Mouse (Mus musculus): ENCODE measurements around the gene Elmo3. TPM values are rescaled to one million over a fixed set of nuclear protein-coding genes. Genes with fewer than 3 reads are reported as not detected.

The Elmo3 gene
- polyA plus RNA-seq, 2 experiments: 2.5 to 4.2 TPM

DNA sequence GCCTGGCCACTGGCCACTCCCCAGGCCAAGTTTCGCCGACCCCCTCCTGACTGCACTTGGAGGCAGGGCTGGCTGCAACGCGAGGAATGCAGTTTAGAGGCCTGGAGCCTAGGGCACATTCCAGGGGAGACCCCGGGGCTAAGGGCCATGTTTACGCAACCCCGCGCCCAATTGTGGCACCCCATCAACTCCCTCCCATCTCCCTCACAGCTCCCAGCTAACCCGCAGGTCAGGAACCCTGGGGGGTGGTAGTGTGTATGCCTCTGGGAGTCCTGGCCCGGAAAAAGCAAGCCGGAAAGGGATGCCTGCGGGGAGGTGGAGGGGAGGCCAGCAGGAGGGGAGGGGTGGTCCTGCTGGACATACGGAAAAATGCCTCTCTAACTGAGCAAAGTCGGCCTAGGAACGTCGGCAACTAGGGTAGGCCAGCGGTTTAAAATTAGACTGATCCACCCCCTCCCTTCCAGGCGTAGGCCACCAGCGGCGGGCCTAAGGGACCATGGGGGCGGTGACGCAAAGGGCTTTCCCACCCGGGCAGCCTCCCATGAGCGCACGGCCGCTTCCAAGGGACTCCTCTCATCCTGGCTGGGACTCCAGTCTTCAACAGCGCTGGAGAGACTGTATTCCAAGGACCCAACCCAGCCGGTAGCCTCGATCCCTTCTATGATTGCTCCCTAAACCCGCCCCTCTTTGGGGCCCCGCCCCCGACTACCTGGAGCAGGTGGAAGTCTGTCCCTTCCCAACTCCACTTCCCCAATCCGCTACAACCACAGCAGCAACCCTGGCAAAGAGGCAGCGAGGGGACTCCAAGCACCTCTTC, 41.4 kb downstream of the Elmo3 start:
- Histone ChIP-seq H3K4me1 (replicated peaks; ENCODE audit: control insufficient read depth in 2 of 2, insufficient read depth in 2 of 2, low read length in 1 of 2) (peaks cover 9 to 10% of the 10 kb centered on the region in 2 experiments), H3K4me2 (ENCODE audit: low read depth) (peak overlapping the region; percentile 88), H3K27me3 (ENCODE audit: control insufficient read depth, insufficient read depth, low read length) (peaks cover 51% of the 10 kb centered on the region), H3K9me3 (ENCODE audit: control insufficient read depth, low read length) (no peaks in the 10 kb centered on the region), H3K9ac (replicated peaks) (peak overlapping the region; percentile 61), H3K27ac (no peak overlapping the region), H3K36me3 (replicated peaks; ENCODE audit: control insufficient read depth, insufficient read depth, low read depth) (no peaks in the 10 kb centered on the region), H3K4me3 (ENCODE audit: insufficient read depth in 1 of 2, low read depth in 2 of 2, low read length in 2 of 2) (peak overlapping the region; percentile 57 to 61)
- 9% methylated on average over 34 of the region's 34 CpGs for WGBS (ENCODE audit: insufficient replicate concordance)
- DNase-seq (ENCODE audit: low read depth in 3 of 3, low spot score in 3 of 3) (no peak), ATAC-seq (ENCODE audit: insufficient read depth) (0 out of 2 replicates have a peak, but pooled peaks have one; percentile 4)
- TF ChIP-seq EP300 (IDR thresholded peaks at IDR 0.05; ENCODE audit: low read depth): no peak
- TF ChIP-seq CTCF (IDR thresholded peaks at IDR 0.05; ENCODE audit: low read depth): no peak

DNA sequence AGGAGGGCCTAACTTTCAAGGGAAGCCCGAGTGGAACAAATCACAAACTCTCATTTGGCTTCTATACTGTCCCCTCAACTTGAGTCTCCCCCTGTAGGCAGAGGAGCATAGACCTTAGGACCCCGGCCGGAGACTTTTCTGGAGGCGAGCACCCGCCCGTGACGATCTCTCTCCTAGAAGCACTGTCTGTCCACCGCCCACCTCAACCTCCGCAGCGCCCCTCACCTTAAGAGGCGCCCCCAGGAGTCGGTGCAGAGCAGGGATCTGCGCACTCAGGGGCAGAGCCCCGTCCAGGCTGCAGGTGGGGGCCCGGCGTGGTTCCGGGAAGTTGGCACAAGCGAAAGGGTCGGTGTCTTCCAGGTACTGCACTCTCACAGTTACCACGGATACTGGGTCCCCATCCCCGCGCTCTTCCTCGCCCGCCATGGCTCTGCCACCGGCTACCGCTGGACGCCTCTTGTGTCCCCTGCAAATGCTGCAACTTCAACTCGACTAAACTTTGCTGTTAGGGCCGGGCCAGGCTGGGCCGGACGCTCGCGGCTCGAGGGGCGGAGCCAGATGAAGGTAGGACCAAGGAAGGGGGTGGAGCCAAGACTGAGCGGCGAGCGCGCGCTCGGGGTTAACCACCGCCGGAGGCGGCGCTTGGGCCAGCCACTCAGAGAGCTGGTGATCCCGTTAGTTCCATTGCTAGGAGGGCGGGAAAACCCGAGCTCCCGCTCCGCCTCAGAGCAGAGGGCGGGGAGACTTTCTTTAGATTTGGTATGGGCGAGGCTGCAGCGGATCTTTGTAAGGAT, 42.2 kb downstream of the Elmo3 start, which contains the start of gene Fhod1:
TSS of gene Fhod1 (minus strand) at position 526 of the 794 bp plus-strand sequence.
- WGBS (ENCODE audit: insufficient replicate concordance): under 1% methylated on average over 53 of the region's 53 CpGs

DNA sequence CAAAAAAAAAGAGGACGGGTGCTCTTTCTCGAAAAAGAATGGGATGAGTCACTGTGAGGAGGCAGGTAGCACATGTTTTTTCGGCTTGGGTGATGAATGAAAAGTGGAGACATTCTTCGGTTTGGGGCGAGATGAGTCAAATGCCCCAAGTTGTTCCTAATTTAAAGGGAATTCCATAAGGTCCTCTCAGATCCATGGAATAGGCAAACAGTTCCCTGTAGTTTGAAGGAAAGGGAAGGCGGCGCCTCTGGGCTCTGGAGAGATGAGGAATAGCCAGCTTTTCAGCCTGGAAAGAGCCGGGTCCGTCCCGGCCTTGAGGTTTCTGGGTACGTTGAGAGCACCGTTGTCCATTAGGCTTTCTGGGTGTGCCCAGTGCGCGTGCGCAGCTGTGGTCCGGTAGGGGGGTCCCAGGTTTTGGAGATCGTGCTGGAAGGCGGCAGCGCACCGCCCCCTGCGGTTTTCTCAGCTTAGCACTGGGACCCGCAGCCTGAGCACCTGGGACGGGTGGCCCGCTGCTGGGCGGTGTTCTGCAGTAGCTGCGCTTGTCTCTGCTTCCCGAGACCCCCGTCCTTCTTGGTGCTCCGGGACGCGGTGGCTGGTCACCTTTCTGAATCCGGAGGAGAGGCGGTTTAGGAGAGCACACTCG, 43.2 kb downstream of the Elmo3 start, which contains the start of gene Slc9a5:
TSS of gene Slc9a5 (plus strand) at position 394 of the 646 bp plus-strand sequence.
- Histone ChIP-seq H3K9me3 (ENCODE audit: control insufficient read depth, low read length) (no peaks in the 10 kb centered on the region), H3K4me3 (ENCODE audit: insufficient read depth in 1 of 2, low read depth in 2 of 2, low read length in 2 of 2) (peak within 1 kb of the TSS; percentile 57 to 61), H3K4me1 (replicated peaks; ENCODE audit: control insufficient read depth in 2 of 2, insufficient read depth in 2 of 2, low read length in 1 of 2) (peaks cover 8 to 9% of the 10 kb centered on the region in 2 experiments; a peak in 3 of 4 replicates), H3K36me3 (replicated peaks; ENCODE audit: control insufficient read depth, insufficient read depth, low read depth) (no peaks in the 10 kb centered on the region), H3K4me2 (ENCODE audit: low read depth) (peak within 1 kb of the TSS; percentile 88), H3K27ac (no peak within 1 kb of the TSS), H3K27me3 (ENCODE audit: control insufficient read depth, insufficient read depth, low read length) (peaks cover 51% of the 10 kb centered on the region), H3K9ac (replicated peaks) (peak within 1 kb of the TSS; percentile 61)
- DNase-seq (ENCODE audit: low read depth in 3 of 3, low spot score in 3 of 3) (no peak), ATAC-seq (ENCODE audit: insufficient read depth) (no peak)
- under 1% methylated on average over 34 of the region's 34 CpGs for WGBS (ENCODE audit: insufficient replicate concordance)
- no peak for TF ChIP-seq EP300 (IDR thresholded peaks at IDR 0.05; ENCODE audit: low read depth)
- peak; percentile 19; the same call in 1 of the 2 replicates for TF ChIP-seq CTCF (IDR thresholded peaks at IDR 0.05; ENCODE audit: low read depth)

More for the DNA sequence above, 42.2 kb downstream of the Elmo3 start, which contains the start of gene Fhod1:
- peak; percentile 91 for ATAC-seq (ENCODE audit: insufficient read depth)
- no peaks in the 10 kb centered on the region for H3K36me3 ChIP-seq (replicated peaks; ENCODE audit: control insufficient read depth, insufficient read depth, low read depth)
- TF ChIP-seq EP300 (IDR thresholded peaks at IDR 0.05; ENCODE audit: low read depth): no peak
- TF ChIP-seq CTCF (IDR thresholded peaks at IDR 0.05; ENCODE audit: low read depth): peak; percentile 27; the same call in 1 of the 2 replicates
- peak; percentile 81 to 89 (median 85) for DNase-seq (ENCODE audit: low read depth in 3 of 3, low spot score in 3 of 3)
- peak within 1 kb of the TSS; percentile 61 for H3K9ac ChIP-seq (replicated peaks)
- H3K27me3 ChIP-seq (ENCODE audit: control insufficient read depth, insufficient read depth, low read length): peaks cover 51% of the 10 kb centered on the region
- no peaks in the 10 kb centered on the region for H3K9me3 ChIP-seq (ENCODE audit: control insufficient read depth, low read length)
- H3K4me2 ChIP-seq (ENCODE audit: low read depth): peak within 1 kb of the TSS; percentile 88
- H3K4me3 ChIP-seq (ENCODE audit: insufficient read depth in 1 of 2, low read depth in 2 of 2, low read length in 2 of 2): peak within 1 kb of the TSS; percentile 57 to 61
- H3K27ac ChIP-seq: no peak within 1 kb of the TSS
- H3K4me1 ChIP-seq (replicated peaks; ENCODE audit: control insufficient read depth in 2 of 2, insufficient read depth in 2 of 2, low read length in 1 of 2): peaks cover 8 to 9% of the 10 kb centered on the region in 2 experiments; a peak in 3 of 4 replicates

DNA sequence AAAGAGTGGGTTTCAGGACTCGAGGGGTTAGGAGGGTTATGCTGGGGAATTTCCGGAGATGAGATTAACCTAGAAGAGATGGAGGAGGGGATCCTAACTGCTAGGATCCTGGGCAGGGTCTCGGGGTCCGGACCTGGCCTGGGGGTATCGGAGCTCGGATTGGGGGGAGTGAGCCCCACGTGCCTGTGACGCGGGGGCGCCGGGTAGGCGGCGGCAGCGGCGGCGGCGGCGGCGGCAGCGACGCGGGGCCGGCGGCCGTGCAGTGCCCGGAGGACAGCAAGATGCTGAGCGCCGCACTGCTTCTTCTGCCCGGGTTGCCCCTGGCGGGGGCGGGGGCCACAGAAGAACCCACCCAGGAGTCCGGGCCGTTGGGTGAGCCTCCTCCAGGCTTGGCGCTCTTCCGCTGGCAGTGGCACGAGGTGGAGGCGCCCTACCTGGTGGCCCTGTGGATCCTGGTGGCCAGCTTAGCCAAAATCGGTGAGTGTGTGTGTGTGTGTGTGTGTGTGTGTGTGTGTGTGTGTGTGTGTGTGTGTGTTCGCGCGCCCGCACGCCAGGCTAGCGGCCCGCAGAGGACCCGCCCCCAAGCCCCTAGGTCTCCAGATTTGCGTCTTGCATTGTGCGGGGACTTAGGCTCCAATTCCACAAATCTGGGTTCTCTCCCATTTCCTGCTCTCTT, 43.8 kb downstream of the Elmo3 start:
- peaks cover 8 to 9% of the 10 kb centered on the region in 2 experiments; a peak in 3 of 4 replicates for H3K4me1 ChIP-seq (replicated peaks; ENCODE audit: control insufficient read depth in 2 of 2, insufficient read depth in 2 of 2, low read length in 1 of 2)
- H3K27ac ChIP-seq: no peak overlapping the region
- ATAC-seq (ENCODE audit: insufficient read depth) (no peak), DNase-seq (ENCODE audit: low read depth in 3 of 3, low spot score in 3 of 3) (no peak)
- H3K27me3 ChIP-seq (ENCODE audit: control insufficient read depth, insufficient read depth, low read length): peaks cover 51% of the 10 kb centered on the region
- H3K9me3 ChIP-seq (ENCODE audit: control insufficient read depth, low read length): no peaks in the 10 kb centered on the region
- H3K4me2 ChIP-seq (ENCODE audit: low read depth): peak overlapping the region; percentile 88
- no peak for TF ChIP-seq EP300 (IDR thresholded peaks at IDR 0.05; ENCODE audit: low read depth)
- no peak for TF ChIP-seq CTCF (IDR thresholded peaks at IDR 0.05; ENCODE audit: low read depth)
- H3K4me3 ChIP-seq (ENCODE audit: insufficient read depth in 1 of 2, low read depth in 2 of 2, low read length in 2 of 2): peak overlapping the region; percentile 45 to 57
- H3K36me3 ChIP-seq (replicated peaks; ENCODE audit: control insufficient read depth, insufficient read depth, low read depth): no peaks in the 10 kb centered on the region
- WGBS (ENCODE audit: insufficient replicate concordance): 2% methylated on average over 48 of the region's 48 CpGs
- no peak overlapping the region for H3K9ac ChIP-seq (replicated peaks)
